Mouse (Mus musculus): ENCODE measurements around the gene Cln3.

The Cln3 gene

DNA sequence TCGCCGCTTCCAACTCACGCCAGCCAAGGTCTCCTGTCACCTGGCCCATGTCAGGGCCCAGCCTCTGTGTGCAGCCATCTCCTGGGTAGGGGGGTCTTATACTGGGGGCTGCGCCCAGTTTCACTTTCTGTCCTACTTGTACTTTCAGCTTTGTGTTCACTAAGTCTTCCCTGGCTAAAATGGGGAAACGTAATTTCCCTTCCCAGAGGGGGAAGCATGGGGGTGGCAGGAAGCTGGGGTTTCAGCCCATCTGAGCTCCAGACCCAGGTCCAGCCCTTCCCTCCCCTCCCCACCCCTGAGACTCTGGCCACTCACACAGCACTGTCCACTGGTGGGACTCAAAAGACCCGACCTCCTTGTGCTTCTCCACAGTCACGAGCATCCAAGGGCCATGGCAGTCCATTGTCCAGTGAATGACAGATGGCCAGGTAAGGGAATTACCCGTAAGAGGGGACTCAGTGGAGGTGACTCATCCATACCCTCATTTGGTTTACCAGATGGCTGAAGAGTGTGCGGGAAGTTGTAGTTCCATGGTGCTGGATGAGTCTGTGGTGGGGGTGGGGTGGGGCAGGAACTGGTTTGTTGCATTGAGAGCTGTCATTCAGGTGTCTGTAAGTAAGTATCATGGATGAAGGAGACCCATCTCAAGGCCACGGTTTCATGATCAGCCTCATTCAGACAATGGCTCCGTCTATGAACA, 9.4 kb upstream of the Cln3 start, which contains the start of gene Il27:
Gene Il27, minus strand, starts transcription at position 80 of the 700 bp plus-strand sequence.
- DNase-seq (ENCODE audit: low spot score), result no peak

DNA sequence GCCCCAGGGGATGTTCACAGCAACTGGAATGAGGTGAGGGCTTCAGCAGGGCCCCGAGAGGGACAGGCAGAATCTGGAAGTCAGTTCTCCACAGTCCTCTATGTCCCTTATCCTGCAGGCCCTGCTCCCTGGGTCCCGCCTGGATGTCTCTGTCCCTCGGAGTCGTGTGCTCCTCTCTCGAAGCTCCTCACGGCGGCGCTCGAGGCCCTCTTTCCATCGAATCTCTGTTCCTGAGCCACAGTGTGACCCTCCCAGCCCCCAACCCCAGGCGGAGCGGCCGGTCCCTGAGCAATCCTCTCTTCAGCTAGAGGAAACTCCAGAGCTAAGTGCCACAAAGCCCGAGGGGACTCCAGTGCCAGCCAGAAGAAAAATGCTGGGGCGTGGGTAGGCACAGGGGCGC, 2.2 kb upstream of the Cln3 start:
- DNase-seq (ENCODE audit: low spot score), result peak; percentile 62

DNA sequence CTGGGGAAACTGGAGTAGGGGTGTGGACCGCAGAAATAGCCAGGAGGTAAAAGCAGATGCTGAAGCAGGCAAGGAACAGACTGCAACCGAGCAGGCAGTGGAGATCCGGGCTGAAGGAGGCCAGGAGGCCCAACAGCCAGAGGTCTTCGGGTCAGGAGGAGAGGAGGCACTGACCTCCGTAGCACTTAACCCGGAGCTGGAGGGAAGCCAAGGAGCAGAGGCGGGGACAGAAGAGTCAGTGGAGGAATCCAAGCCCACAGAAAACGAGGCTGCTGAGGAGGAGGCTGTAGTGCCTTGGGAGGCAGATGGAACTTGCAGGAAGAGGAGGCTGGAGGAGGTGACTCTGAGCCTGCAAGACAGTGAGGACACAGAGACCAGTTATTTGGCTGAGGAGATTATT, 1.2 kb upstream of the Cln3 start:
- no peak for DNase-seq (ENCODE audit: low spot score)

DNA sequence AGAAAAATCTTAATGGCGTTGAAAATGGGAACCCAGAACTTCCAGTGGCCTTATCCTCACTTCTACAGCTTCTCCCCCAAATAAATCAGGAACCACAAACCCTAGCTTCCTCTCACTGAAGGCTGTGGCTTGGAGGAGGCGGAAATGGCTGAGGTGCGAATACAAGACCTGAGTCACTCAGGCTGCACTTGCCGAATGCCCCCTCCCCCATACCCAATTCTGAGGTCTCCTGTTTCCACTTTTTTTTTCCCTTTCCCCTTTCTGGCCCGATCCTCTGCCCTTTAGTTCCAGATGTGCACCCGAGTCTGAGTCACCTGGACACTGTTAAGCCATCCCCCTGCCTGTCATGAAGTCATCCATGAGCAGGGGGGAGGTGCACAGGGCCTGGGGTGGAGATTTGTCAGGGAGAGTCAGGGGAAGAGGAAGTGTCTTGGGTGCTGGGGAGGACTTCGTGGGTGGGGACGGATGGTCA, 1.1 kb downstream of the Cln3 start, which contains the start of gene Apobr:
Gene Apobr, plus strand, starts transcription at position 437 of the 472 bp plus-strand sequence.
- no peak for DNase-seq (ENCODE audit: low spot score)

DNA sequence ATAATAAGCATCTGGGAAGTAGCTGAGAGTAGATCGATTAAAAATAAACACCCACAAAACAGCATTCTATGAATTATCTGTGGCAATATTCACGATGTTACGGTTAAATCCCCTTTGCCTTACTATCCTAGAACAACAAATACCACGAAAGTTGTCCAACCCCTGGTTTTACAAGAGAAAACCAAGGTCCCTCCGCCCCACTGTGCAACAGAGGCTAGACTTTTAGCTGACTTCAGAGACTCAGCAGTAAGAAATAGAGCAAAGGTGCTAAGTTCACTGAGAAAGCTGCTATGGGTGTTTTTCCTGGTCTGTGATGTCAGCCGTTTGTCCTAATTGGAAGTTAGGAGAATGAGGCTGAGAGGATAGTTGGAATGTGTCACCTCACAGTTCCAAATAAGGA, 1.9 kb downstream of the Cln3 start:
- no peak for DNase-seq (ENCODE audit: low spot score)

DNA sequence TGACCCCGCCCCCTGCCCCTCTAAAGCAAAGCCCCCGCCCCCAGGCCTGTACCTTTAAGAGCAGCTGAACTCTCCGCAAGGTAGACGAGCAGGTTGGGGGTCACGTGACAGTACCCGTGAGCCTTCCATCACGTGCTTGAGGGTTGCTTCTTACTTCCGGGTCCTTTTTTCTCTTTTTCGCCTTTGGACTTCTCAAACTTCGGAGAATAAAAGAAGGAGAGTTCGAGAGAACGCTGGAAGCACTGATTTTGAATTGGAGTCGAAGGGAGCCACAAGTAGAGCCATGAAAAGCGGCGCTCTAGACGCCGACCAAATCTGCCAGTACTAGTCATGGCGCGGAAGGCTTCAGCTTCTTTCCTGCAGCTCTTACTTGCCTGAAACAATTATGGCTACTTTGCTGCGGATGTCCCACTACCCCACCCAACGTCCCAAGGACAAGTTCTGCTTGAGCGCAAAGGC, 2.3 kb downstream of the Cln3 start:
- DNase-seq (ENCODE audit: low spot score), result peak; percentile 88

DNA sequence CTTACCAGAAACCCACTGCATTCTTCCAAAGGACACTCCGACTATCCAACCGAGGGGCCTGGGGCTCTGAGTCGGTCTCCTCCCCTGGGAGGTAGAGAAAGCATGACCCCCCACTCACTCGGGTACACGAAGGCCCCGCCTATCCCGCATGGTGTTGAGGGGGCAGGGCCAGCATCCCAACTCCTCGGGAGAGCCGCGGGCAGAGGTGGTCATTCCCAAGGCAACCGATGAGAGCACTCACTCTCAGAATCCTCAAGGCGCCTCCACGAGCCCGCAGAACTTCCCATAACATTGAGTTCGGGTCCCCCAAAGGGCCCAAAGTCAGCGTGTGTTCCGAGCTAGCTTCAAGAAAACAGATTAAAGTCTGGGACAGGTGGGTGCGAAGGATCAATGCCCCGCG, 2.9 kb downstream of the Cln3 start:
- peak; percentile 31 for DNase-seq (ENCODE audit: low spot score)

DNA sequence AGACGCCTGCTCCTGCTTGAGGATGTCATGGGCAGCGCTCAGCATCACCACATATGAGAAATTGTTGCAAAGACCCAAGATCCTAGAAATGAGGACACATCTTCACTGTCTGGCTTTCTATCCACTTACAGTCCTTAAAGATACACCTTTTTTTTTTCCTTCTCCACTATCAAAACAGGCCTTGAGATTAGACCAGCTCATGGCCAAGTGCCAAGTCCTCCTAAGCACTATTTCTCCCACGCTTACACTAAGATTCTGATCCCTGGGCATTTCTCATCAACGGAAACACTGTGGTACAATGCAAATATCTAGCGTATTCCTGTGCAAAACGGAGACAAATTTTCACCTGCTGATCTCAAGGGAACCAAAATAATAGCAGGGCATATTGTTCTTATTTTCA, 4.0 kb downstream of the Cln3 start:
- no peak for DNase-seq (ENCODE audit: low spot score)

DNA sequence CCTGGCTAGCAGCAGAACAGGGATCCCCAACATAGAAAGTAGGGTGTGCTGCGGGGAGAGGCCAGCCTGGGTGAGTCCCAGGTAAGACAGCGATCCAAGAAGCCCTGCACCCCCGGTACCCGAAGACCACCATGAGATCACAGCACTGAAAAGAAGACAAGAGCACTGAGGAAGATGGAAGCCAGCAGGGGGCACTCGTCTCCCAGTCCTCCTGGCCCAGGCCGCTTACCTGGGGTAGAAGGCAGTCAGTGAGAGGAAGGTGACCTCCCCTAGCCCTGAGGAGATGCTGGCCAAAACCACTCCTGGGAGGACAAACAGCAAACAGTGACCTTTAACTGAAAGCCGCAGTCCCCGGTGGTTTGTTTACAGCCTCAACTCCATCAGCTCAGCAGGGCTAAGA, 6.4 kb downstream of the Cln3 start:
- DNase-seq (ENCODE audit: low spot score), result no peak

DNA sequence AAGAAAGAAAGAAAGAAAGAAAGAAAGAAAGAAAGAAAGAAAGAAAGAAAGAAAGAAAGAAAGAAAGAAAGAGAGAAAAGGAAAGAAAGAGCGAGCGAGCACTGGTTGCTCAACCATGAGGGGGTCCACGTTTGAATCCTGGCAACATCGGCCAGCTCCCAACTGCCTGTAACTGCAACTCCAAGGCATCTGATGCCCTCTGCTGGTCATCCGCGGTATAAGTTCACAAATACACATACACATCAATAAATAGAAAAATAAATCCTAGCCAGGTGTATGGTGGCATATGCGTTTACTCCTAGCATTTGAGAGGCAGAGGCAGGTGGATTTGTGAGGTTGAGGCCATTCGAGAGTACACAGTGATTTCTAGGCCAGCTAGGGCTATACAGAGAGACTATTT, 8.7 kb downstream of the Cln3 start:
- peak; percentile 57 for DNase-seq (ENCODE audit: low spot score)

DNA sequence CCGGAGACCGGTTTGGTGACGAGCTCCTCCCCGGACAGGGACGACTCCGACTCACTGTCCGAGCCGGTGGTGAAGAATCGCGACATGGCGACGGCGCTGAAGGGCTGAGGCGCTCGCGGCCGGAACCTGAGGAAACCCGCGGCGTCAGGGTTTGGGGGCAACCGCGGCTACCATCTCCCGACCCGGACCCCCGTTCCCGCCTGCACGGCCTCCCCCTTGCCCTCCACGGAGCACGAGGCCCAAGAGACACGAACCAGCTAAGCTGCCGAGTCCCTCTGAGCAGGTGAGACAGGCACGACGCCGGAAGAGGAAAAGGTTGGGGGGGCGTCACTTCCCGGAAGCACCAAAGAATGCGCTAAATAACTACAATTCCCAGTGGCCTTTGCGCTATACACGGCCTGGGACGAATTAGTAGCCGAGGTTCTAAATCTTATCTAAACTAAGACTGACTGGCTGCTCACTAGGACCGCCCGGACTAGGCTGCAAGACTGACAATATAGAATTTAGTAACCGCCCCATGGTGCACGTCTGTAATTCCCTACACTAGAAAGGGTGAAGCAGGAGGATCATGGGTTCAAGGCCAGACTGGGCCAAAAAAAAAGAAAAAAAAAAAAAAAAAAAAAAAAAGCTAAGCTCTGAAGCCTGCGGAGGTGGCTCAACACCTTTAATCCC, 19.4 kb downstream of the Cln3 start, which contains the start of gene Eif3c:
Gene Eif3c, minus strand, starts transcription at position 318 of the 672 bp plus-strand sequence.
- peak; percentile 89 for DNase-seq (ENCODE audit: low spot score)

DNA sequence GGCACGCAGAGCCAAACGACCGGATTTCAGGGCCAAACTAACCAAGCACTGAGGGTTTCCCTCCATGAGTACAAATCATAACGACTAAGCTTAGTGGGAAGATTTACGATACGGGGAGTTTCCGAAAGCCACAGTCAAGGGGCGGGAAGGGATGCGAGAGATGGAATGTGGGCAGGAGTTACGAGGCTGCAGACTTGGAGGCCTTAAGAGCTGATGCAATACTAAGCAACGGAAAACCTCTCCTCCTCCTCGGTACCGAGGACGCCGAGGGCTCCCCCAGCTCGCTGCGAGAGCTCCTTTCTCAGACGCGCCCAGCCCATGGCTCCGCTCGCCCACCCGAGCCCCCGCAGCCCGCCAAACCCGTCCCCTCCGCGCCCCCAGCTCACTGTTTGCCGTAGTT, 19.9 kb downstream of the Cln3 start:
- DNase-seq (ENCODE audit: low spot score), result no peak

DNA sequence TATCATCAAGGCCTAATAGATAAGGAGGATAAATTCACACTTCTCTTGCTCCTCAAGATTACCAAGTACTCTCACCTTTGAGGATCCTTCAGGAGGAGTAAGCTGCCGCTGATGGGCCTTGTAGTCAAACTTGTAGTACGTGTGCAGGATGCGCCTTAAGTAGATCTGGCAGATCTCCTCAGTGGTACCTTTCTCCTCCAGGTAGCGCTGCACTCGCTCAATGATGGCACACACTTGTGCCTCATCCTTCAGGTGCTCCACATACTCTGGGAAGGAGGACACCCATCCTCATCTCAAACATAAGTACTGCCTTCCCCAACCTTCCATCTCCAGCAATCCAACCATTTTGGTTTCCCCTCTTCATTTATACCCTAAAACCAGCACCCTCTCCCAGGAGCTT, 29.0 kb downstream of the Cln3 start:
- DNase-seq (ENCODE audit: low spot score), result no peak

DNA sequence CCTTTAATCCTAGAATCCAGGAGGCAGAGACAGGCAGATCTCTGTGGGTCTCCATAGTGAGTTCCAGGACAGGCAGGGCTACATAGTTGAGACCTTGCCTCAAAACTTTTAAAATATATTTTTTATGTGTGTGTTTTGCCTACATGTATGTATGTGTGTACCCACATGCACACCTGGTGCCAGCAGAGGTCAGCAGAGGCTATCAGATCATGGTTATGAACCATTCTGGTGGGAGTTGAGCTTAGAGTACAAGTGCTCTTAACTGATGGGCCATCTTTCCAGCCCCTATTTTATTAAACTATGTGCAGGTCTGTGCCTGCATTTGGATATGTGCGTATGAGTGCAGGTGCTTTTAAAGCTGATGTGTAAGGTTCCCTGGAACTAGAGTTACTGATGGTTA, 30.8 kb downstream of the Cln3 start:
- no peak for DNase-seq (ENCODE audit: low spot score)

DNA sequence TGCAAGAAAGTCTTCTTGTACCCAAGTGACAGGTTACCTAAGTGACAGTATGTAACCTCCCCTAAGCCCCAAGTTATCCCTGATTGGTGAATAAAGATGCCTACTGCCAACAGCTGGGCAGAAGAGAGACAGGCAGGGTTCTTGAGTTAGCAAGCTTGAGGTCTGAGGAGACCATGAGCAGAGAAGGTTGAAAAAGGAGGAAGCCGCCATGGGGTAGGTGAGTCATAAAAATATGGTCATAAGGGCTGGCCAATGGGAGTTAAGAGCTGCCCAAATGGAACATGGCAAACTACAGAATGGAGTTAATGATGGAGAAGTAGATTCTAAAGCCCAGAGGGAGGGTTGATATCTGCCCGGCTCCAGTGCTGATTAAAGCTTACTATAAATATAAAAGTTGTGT, 40.0 kb downstream of the Cln3 start:
- DNase-seq (ENCODE audit: low spot score), result no peak

DNA sequence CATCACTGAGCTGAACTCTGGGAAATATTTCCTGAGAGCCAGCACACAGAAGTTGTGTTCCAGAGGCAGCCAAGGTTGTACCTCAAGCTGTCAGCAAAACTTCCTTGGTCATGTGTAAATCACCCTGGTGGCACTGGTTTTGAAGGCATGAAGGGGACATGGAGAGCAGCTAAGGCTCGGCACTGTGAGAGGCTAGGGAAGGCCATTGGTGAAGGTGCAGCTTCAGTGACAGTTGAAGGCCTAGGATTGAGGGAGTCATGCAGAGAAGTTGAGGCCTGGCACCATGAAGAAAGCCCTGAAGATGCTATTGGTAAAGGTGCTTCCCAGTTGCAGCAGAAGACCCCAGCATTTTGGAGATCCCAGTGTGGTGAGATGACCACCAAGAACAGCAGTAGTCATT, 44.0 kb downstream of the Cln3 start:
- DNase-seq (ENCODE audit: low spot score), result no peak

DNA sequence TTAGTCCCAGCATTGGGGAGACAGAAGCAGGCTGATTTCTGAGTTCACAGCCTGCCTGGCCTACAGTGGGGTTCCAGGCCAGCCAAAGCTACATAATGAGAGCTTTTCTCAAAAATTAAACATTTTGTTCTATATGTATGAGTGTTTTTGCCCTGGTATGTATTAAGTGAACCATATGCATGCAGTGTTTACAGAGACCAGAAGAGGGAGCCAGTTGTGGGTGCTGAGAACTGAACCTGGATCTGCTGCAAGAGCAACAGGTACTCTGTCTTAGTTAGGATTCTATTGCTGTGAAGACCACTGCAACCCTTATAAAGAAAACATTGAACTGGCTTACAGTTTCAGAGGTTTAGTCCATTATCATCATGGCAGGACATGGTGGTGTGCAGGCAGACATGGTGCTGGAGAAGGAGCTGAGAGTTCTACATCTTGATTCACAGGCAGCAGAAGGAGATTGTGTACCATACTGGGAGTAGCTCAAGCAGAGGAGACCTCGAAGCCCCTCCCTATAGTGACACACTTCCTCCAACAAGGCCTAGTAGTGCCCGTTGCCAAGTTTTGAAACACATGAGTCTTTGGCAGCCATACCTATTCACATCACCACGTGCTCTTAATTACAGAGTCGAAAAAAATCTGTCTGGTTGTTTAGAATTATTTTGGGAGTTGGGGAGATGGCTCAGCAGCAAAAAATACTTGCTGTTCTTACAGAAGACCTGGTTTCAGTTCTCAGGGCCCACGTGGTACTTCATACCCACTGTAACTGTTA, 47.6 kb downstream of the Cln3 start:
- peak; percentile 21 for DNase-seq (ENCODE audit: low spot score)

DNA sequence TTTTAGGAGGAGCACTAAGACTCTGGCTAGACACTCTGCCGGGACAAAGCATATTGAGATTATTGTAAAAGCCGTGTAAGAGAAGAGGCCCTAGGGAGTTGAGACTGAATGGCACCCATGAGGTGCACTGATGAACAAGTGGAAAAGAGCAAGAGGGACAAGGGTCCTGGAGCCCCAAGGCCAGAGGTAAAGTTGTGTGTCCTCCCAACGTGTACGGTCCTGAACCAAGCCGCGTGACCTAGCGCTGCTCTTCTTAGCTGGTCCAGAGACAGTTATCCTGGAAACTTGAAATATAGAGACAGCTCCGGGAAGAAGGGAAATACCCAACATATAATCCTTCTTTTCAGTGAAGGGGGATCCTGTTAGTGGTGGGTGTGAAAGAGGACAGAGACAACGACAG, 49.2 kb downstream of the Cln3 start:
- no peak for DNase-seq (ENCODE audit: low spot score)

DNA sequence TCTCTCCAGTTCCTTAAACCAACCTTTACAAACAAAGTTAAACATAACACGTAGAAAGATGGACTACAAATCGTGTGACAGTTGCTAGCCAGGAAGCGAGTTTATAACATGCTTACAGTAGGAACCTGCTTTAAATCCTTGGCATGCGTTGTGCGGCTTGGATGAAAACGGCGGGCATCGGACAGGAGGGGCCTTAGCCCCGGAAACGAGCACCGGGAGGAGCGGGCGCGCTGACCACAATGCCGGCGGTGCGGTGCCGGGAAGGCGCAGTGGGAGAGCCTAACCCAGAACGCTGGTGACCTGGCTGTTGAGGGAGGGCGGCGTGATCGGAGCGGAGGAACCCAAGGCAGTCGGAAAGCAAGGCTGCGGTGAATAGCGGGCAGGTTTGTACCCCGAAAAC, 49.9 kb downstream of the Cln3 start:
- no peak for DNase-seq (ENCODE audit: low spot score)

DNA sequence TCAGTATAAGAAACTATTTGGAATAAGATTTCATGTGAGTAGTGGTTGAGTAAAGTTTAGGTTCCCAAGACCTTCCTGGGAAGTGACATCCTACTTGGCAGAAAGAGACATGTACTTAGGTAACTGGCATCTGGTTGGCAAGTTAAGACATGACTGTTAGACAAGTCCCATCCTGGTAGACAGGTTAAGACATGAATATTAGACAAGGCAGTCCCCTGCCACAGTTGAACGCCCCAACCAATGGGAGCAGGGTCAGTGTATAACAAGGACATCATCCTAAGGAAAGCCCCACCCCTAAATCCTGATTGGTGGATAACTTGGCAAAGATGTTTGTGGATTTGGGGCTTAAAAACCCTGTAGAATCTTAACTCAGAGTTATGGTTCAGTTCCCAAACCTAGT, 52.2 kb downstream of the Cln3 start:
- DNase-seq (ENCODE audit: low spot score), result no peak

DNA sequence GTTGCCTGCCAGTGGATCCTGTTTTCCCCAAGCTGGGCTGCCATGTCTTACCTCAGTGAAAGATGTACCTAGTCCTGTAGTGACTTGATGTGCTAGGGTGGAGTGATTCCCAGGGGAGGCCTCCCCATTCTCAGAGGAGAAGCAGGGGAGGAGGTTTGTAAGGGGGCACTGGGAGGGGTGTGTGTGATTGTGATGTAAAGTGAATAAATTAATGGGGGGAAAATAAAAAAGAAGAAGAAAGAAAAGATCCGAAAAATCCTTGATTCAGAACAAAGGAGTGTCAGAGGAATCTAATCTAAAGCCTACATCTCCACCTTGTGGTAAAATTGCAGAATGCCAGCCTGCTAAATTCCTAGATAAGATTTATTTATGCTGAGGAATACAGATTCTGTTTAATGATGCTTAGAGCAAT, 57.4 kb downstream of the Cln3 start:
- DNase-seq (ENCODE audit: low spot score), result peak; percentile 43

DNA sequence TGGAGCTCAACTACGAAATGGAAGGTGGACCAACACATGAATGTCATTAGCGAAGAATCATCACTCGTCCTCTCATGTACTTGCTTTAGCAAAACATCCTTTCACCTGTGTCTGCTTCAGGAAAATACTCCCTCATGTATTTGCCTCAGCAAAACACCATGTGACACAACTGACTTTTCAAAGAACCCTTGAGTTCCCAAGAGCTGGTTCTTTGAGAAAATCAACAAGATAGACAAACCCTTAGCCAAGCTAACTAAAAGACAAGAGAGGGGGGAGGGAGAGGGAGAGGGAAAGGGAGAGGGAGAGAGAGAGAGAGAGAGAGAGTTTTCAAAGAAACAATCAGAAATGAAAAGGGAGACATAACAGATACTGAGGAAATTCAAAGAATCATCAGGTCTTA, 62.3 kb downstream of the Cln3 start:
- DNase-seq (ENCODE audit: low spot score), result no peak
